Mouse (Mus musculus): ENCODE measurements at regions not wholly inside any gene's neighbourhood (a gene's known extent, or its start where the extent isn't known, plus 50 kb on each side); places are given as distances from the start of the nearest gene placed in this dataset.
"Not testable (repeated sequence)": the region's sequence is repeated elsewhere in the genome, so short reads cannot be mapped to it uniquely, and the experiment has no call there.

- not testable (repeated sequence) for ATAC-seq (ENCODE audit: extremely low read depth, insufficient number of reproducible peaks, low FRiP score, poor library complexity, severe bottlenecking)
These were observed 189.2 kb upstream of the Rapgef5 start for GRCm38 (mm10) chr12:117327086-117327485.

- ATAC-seq (ENCODE audit: extremely low read depth, insufficient number of reproducible peaks, low FRiP score, poor library complexity, severe bottlenecking) = no peak
These were observed 185.9 kb upstream of the Rapgef5 start for GRCm38 (mm10) chr12:117330418-117330817.

DNA sequence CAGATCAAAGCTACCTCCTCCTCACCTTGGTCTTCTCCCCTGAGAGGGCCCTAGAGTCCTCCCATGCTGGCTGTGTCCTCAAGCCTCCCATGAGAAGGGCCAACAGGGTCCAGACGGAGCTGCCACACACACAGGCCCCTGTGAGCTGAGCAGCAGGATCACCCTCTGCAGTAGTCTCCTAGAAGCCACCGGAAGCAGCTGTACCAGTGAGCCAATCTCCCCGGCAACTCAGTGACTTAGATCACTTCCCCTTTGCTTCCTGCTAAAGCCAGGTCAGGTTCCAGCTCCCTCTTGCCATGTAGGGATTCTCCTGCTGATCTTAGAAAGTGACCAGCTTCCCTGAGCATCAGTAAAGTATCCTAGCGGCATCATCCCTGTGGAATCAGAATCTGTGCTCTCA is 179.4 kb upstream of the Rapgef5 start:
- no peak for ATAC-seq (ENCODE audit: extremely low read depth, insufficient number of reproducible peaks, low FRiP score, poor library complexity, severe bottlenecking)

DNA sequence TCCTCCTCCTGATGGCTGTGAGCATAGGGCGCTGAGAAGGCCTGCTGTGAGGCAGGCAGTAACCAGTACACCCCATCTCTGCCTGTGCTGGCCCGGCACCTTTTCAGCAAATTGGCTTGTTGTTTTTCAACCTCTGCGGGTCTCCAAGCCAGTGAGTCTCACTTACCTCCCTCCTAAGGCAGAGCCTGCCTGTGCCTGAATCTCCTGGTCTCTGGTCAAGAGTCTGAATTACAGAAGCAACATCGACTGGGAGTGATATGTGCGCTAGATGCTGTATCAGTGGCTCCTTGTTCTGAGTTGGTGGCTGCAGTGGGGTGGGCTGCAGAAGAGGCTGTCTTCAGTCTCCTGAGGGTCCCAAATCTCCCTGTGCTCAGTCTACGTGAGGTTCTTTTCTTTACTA is 174.0 kb upstream of the Rapgef5 start:
- ATAC-seq (ENCODE audit: extremely low read depth, insufficient number of reproducible peaks, low FRiP score, poor library complexity, severe bottlenecking) = no peak

GRCm38 (mm10) chr12:117343121-117343520 is 173.2 kb upstream of the Rapgef5 start:
- no peak for ATAC-seq (ENCODE audit: extremely low read depth, insufficient number of reproducible peaks, low FRiP score, poor library complexity, severe bottlenecking)

DNA sequence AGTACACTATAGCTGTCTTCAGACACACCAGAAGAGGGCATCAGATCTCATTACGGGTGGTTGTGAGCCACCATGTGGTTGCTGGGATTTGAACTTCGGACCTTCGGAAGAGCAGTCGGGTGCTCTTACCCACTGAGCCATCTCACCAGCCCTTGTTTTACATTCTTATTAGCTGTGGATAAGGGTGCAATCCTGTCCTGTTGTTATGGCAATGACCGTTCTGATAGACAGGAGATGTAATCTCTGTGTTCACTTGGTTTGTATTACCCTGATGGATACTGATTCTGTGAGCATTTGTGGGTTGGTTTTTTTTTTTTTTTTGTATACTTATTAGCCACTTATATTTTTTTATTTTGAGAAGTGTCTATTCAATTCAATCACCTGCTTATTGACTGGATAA is 172.7 kb upstream of the Rapgef5 start:
- ATAC-seq (ENCODE audit: extremely low read depth, insufficient number of reproducible peaks, low FRiP score, poor library complexity, severe bottlenecking) = not testable (repeated sequence)

GRCm38 (mm10) chr12:117344266-117345087 is 171.8 kb upstream of the Rapgef5 start:
- no peak for ATAC-seq (ENCODE audit: extremely low read depth, insufficient number of reproducible peaks, low FRiP score, poor library complexity, severe bottlenecking)

- no peak for ATAC-seq (ENCODE audit: extremely low read depth, insufficient number of reproducible peaks, low FRiP score, poor library complexity, severe bottlenecking)
These were observed 170.9 kb upstream of the Rapgef5 start for GRCm38 (mm10) chr12:117345088-117345977.

GRCm38 (mm10) chr12:117346091-117346490 is 170.2 kb upstream of the Rapgef5 start:
- ATAC-seq (ENCODE audit: extremely low read depth, insufficient number of reproducible peaks, low FRiP score, poor library complexity, severe bottlenecking) = no peak

DNA sequence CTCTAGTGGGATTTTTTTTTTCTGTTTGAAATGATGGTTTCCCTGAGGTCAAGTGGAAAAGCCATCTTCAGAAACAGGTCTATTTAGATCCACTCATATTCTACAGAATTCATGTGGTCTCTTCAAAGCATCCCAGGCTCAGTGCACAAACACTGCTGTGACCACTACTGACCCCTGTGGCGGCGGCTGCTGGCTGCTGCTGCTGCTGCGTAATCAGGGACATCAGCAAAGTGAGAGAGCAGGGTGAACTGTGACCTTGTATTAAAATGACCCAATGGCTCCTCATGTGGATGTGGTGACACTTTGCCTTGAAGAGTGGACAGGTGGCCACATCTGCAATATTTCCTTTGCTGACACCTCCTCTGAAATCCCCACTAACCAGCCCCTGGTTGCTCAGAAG is 169.1 kb upstream of the Rapgef5 start:
- no peak for ATAC-seq (ENCODE audit: extremely low read depth, insufficient number of reproducible peaks, low FRiP score, poor library complexity, severe bottlenecking)

GRCm38 (mm10) chr12:117348516-117348915 is 167.8 kb upstream of the Rapgef5 start:
- ATAC-seq (ENCODE audit: extremely low read depth, insufficient number of reproducible peaks, low FRiP score, poor library complexity, severe bottlenecking) = no peak

DNA sequence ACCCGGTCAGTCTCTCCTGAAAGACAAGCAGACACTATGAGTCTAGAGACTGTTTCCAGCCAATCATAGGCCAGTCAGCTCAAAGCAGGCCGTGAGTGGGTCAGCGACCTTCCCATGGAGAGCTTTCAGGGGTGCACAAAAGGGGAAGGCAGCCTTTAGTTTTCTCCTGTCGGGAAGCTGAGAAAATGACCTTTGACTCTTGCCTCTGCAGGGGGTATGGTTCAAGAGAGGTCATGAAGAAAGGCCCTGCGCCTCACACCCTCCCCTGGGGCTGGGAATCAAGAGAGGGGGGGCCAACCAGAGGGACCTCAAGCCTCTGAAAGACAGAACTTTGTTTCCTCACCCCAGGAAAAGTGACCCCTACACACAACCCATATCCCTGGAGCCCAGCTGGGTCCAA is 164.4 kb upstream of the Rapgef5 start:
- no peak for ATAC-seq (ENCODE audit: extremely low read depth, insufficient number of reproducible peaks, low FRiP score, poor library complexity, severe bottlenecking)

GRCm38 (mm10) chr12:117352511-117352910 is 163.8 kb upstream of the Rapgef5 start:
- ATAC-seq (ENCODE audit: extremely low read depth, insufficient number of reproducible peaks, low FRiP score, poor library complexity, severe bottlenecking) = no peak

- no peak for ATAC-seq (ENCODE audit: extremely low read depth, insufficient number of reproducible peaks, low FRiP score, poor library complexity, severe bottlenecking)
These were observed 163.3 kb upstream of the Rapgef5 start for GRCm38 (mm10) chr12:117352938-117353337.

GRCm38 (mm10) chr12:117357811-117358210 is 158.5 kb upstream of the Rapgef5 start:
- ATAC-seq (ENCODE audit: extremely low read depth, insufficient number of reproducible peaks, low FRiP score, poor library complexity, severe bottlenecking) = no peak

DNA sequence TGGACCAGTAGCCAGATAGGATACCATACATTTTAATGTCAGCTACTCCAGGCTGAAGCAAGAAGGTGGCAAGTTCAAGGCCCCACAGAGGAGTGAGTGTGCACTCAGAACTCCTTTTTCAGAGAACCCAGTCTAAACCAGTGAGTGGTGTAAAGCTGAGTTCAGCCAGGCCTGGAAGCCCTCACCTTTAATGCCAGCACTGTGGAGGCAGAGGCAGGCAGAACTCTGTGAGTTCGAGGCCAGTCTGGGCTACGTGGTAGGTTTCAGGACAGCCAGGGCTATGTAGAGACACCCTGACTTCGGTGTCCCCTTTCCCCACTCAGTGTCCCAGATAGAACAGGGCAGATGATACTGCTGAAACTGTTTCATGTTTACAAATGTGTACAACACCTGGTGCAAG is 157.4 kb upstream of the Rapgef5 start:
- ATAC-seq (ENCODE audit: extremely low read depth, insufficient number of reproducible peaks, low FRiP score, poor library complexity, severe bottlenecking) = no peak

GRCm38 (mm10) chr12:117360215-117360614 is 156.1 kb upstream of the Rapgef5 start:
- no peak for ATAC-seq (ENCODE audit: extremely low read depth, insufficient number of reproducible peaks, low FRiP score, poor library complexity, severe bottlenecking)

- no peak for ATAC-seq (ENCODE audit: extremely low read depth, insufficient number of reproducible peaks, low FRiP score, poor library complexity, severe bottlenecking)
These were observed 154.5 kb upstream of the Rapgef5 start for GRCm38 (mm10) chr12:117361826-117362225.

DNA sequence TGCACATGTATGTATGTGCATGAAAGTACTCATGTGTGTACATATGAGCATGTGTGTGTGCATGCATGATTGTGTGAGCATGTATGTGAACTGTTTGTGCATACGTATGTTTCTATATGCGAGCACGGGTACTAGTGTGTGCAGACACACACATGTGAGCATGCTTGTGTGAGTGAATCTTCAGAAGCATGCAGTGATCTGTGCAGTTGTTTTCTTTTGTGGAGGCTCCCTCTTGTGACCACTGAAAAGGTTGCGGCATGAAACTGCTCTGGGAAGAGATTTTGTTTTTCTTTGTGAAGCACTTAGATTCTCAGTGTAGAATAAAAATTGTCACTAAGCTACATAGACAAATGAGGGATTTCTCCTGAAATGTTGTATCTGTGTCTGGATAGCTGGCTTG is 152.8 kb upstream of the Rapgef5 start:
- not testable (repeated sequence) for ATAC-seq (ENCODE audit: extremely low read depth, insufficient number of reproducible peaks, low FRiP score, poor library complexity, severe bottlenecking)

GRCm38 (mm10) chr12:117365181-117365580 is 151.1 kb upstream of the Rapgef5 start:
- ATAC-seq (ENCODE audit: extremely low read depth, insufficient number of reproducible peaks, low FRiP score, poor library complexity, severe bottlenecking) = no peak

Measured in neutrophil, adult 5-6 weeks (primary cell).